Mouse (Mus musculus): ENCODE results near the gene Keg1. TPM values are rescaled to one million over a fixed set of nuclear protein-coding genes. Genes with fewer than 3 reads are reported as not detected.
"Not testable (repeated sequence)": the region's sequence is repeated elsewhere in the genome, so short reads cannot be mapped to it uniquely, and the experiment has no call there.

The Keg1 gene
- not detected in 2 replicates for polyA plus RNA-seq (2014; fragmentation: Nextera tagmentation; extraction: Ambion mirVana)

DNA sequence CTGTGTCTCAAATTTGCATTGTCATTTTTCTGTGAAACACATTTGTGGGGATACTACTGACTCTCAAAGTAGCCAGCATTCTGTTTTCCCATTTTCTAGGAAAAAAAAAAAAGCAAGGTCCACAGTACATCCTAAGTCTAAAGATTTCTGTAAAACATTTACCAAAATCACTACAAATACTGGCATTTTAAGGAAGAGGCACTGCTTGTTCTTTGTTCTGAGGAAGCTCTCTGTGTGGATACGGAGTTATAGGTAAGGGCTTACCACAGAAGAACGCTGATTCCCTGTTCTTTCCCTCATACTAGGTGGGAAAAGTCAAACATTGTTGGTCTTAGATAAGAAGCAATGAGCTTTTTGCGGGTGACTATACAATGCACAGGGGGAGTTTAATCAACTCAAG is at the start of gene Keg1:
Keg1 (plus strand) TSS at position 197 of the 400 bp plus-strand sequence.
- DNase-seq (ENCODE audit: low spot score) = no peak
- WGBS = 87% methylated on average over 3 of the region's 3 CpGs

DNA sequence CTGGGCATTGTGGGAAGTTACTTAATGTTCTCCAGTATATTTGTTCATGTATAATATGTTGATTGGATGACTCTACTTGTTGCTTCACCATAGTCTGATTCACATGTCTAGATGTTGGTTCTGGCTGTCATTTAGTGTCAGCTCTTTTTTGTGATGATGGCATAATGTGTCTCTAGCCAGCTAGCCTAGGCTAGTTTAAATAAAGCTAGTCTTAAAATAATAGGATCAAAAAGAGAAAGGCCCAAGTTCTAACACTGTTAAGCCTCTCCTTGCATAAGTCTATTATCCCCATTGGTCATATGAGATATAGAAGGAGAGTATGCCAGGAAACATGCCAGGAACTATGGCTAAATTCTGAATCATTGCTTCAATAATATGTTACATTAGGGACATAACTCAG is 46.1 kb upstream of the Keg1 start:
- no peak for ATAC-seq
- Histone ChIP-seq H3K9ac (ENCODE audit: low read length) (no peak overlapping the region), H3K9me3 (replicated peaks; ENCODE audit: control insufficient read depth, low read length) (no peaks in the 10 kb centered on the region), H3K4me1 (ENCODE audit: control insufficient read depth, insufficient read depth, low read length) (no peaks in the 10 kb centered on the region), H3K4me3 (ENCODE audit: low read depth, low read length) (no peak overlapping the region), H3K27me3 (replicated peaks; ENCODE audit: control insufficient read depth, insufficient read depth, low read length) (no peaks in the 10 kb centered on the region), H3K36me3 (ENCODE audit: control insufficient read depth, insufficient read depth, low read length) (no peaks in the 10 kb centered on the region), H3K4me2 (ENCODE audit: low read length) (no peak overlapping the region), H3K27ac (ENCODE audit: low read depth, low read length) (no peak overlapping the region)
- no peak for DNase-seq (ENCODE audit: low spot score)

More for the DNA sequence above, at the start of gene Keg1:
- Histone ChIP-seq H3K9ac (ENCODE audit: low read length) (no peak within 1 kb of the TSS), H3K4me2 (ENCODE audit: low read length) (no peak within 1 kb of the TSS), H3K27ac (ENCODE audit: low read depth, low read length) (no peak within 1 kb of the TSS), H3K27me3 (replicated peaks; ENCODE audit: control insufficient read depth, insufficient read depth, low read length) (no peaks in the 10 kb centered on the region), H3K9me3 (replicated peaks; ENCODE audit: control insufficient read depth, low read length) (no peaks in the 10 kb centered on the region), H3K4me1 (ENCODE audit: control insufficient read depth, insufficient read depth, low read length) (no peaks in the 10 kb centered on the region), H3K4me3 (ENCODE audit: low read depth, low read length) (no peak within 1 kb of the TSS), H3K36me3 (ENCODE audit: control insufficient read depth, insufficient read depth, low read length) (no peaks in the 10 kb centered on the region)
- ATAC-seq = no peak

DNA sequence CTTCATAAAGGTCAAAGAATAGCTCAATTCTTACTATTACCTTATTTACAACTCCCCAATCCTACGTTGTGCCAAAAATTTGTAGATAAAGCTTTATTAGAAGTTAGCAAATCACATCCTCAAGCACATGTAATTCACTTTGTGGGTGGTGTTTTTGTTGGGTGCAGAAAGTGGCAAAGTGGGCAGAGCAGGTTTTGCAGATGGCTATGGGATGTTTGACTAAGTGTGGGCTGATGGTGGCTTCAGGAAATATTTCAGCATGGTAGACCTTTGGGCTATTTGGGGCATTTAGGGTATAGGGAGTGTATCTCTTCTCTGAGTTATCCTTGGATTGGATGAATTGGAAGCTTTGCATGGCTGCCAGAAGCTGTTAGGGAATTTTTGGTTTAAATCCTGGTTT is 29.4 kb upstream of the Keg1 start:
- 78% methylated on average over 1 of the region's 1 CpGs for WGBS
- Histone ChIP-seq H3K9me3 (replicated peaks; ENCODE audit: control insufficient read depth, low read length) (no peaks in the 10 kb centered on the region), H3K4me2 (ENCODE audit: low read length) (no peak overlapping the region), H3K4me1 (ENCODE audit: control insufficient read depth, insufficient read depth, low read length) (no peaks in the 10 kb centered on the region), H3K27me3 (replicated peaks; ENCODE audit: control insufficient read depth, insufficient read depth, low read length) (no peaks in the 10 kb centered on the region), H3K9ac (ENCODE audit: low read length) (no peak overlapping the region), H3K36me3 (ENCODE audit: control insufficient read depth, insufficient read depth, low read length) (no peaks in the 10 kb centered on the region), H3K27ac (ENCODE audit: low read depth, low read length) (no peak overlapping the region), H3K4me3 (ENCODE audit: low read depth, low read length) (no peak overlapping the region)
- ATAC-seq = no peak
- no peak for DNase-seq (ENCODE audit: low spot score)

DNA sequence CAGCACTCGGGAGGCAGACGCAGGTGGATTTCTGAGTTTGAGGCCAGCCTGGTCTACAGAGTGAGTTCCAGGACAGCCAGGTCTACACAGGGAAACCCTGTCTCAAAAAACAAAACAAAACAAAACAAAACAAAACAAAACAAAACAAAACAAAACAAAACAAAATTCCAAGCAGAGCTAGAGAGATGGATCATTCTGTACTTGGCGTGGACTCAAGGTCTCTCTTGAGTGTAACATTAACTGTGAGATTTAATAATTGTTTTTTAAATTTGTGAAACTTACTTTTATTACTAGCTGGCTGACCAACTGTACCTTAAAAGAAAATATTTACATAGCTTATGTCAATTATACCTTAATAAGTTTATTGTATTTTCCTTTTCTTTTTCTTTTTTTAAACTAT is 27.0 kb upstream of the Keg1 start:
- not testable (repeated sequence) for DNase-seq (ENCODE audit: low spot score); H3K4me3 ChIP-seq (ENCODE audit: low read depth, low read length); H3K4me1 ChIP-seq (ENCODE audit: control insufficient read depth, insufficient read depth, low read length); H3K9ac ChIP-seq (ENCODE audit: low read length); H3K27me3 ChIP-seq (replicated peaks; ENCODE audit: control insufficient read depth, insufficient read depth, low read length); H3K4me2 ChIP-seq (ENCODE audit: low read length); ATAC-seq; H3K27ac ChIP-seq (ENCODE audit: low read depth, low read length); H3K36me3 ChIP-seq (ENCODE audit: control insufficient read depth, insufficient read depth, low read length); H3K9me3 ChIP-seq (replicated peaks; ENCODE audit: control insufficient read depth, low read length)
- WGBS = 98% methylated on average over 3 of the region's 3 CpGs

DNA sequence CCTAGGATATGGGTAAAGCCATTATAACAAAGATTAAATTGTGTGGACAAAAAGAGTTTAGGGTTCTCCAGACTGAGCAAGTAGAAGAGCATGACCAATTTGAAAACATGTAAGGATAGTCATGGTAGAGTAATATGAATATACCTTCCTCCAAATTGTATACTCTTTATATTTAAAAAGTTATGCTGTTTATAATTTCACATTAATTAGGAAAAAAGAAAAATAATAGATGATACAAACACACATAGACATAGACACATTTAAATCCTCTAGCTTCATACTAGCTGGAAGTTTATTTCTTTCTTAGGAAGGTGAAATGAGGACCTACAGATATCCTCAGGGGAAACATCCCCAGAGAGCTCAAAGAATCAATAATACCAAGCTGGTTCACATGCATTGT is 25.4 kb upstream of the Keg1 start, which contains the start of gene Olfr1442:
Olfr1442 (plus strand) TSS at position 301 of the 400 bp plus-strand sequence.
- Histone ChIP-seq H3K4me1 (ENCODE audit: control insufficient read depth, insufficient read depth, low read length) (no peaks in the 10 kb centered on the region), H3K36me3 (ENCODE audit: control insufficient read depth, insufficient read depth, low read length) (no peaks in the 10 kb centered on the region), H3K27ac (ENCODE audit: low read depth, low read length) (no peak within 1 kb of the TSS), H3K4me2 (ENCODE audit: low read length) (no peak within 1 kb of the TSS), H3K4me3 (ENCODE audit: low read depth, low read length) (no peak within 1 kb of the TSS), H3K9me3 (replicated peaks; ENCODE audit: control insufficient read depth, low read length) (no peaks in the 10 kb centered on the region), H3K27me3 (replicated peaks; ENCODE audit: control insufficient read depth, insufficient read depth, low read length) (no peaks in the 10 kb centered on the region), H3K9ac (ENCODE audit: low read length) (no peak within 1 kb of the TSS)
- DNase-seq (ENCODE audit: low spot score) (no peak), ATAC-seq (no peak)

DNA sequence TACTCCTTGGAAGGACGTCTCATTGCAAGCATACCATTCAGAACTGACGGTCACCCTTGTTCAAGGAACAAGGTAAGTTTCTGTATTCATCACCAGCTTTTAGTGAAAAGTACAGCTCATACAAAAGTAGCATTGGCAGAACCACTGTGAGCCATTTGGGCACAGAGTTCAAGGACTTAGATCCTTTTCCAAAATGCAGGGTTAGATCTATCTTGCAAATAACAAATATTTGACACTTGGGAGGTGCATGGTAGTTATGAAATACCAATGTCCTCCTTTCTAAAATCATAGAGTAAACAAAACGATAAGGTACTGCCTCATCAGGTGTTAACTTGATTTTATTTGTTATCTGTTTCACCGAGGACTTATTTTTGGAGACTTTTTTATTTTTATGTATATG is 24.5 kb upstream of the Keg1 start:
- Histone ChIP-seq H3K9me3 (replicated peaks; ENCODE audit: control insufficient read depth, low read length) (no peaks in the 10 kb centered on the region), H3K9ac (ENCODE audit: low read length) (no peak overlapping the region), H3K27me3 (replicated peaks; ENCODE audit: control insufficient read depth, insufficient read depth, low read length) (no peaks in the 10 kb centered on the region), H3K4me3 (ENCODE audit: low read depth, low read length) (no peak overlapping the region), H3K27ac (ENCODE audit: low read depth, low read length) (no peak overlapping the region), H3K36me3 (ENCODE audit: control insufficient read depth, insufficient read depth, low read length) (no peaks in the 10 kb centered on the region), H3K4me2 (ENCODE audit: low read length) (no peak overlapping the region), H3K4me1 (ENCODE audit: control insufficient read depth, insufficient read depth, low read length) (no peaks in the 10 kb centered on the region)
- no peak for ATAC-seq
- DNase-seq (ENCODE audit: low spot score) = no peak
- WGBS = 84% methylated on average over 4 of the region's 4 CpGs

DNA sequence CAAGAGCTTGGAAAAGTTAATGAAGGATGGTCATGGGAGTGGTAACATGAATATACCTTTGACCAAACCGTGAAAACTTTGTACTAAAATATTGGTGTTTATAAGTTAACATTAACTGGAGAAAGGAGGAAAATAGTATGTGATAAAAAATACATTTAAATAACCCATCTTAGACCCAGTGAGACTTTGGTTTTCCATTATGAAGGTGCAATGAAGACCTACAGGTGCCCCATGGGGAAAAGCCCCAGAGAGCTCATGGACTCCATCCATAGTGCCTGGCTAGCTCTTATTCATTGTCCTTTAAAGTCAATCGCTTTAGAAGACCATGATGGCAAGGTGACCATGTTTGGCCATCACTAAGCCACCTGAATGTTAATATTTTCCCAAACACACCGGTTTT is 17.8 kb upstream of the Keg1 start, which contains the start of gene Olfr1443:
Olfr1443 (plus strand) TSS at position 301 of the 400 bp plus-strand sequence.
- WGBS = 65% methylated on average over 3 of the region's 3 CpGs

DNA sequence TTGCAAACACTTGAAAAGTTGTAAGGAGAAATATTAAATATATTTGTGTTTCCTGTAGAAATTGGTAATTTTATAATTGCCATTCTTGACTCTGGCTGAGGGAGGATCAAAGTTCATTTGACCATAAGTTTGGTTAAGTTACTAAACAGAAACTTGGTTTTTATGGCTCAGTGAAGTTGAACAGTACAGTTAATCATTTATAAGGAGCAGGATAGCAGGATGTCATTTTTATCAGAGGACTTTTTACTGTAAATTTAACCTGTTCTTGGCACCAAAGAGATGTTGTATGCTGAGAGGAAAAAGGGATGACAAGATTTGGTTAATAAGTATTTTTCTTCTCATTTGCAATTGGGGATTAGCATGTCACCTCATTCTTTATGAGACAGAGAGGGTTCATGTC is 10.9 kb upstream of the Keg1 start:
- H3K9me3 ChIP-seq (replicated peaks; ENCODE audit: control insufficient read depth, low read length) = no peaks in the 10 kb centered on the region
- ATAC-seq = no peak
- no peak overlapping the region for H3K4me2 ChIP-seq (ENCODE audit: low read length)
- H3K9ac ChIP-seq (ENCODE audit: low read length) = no peak overlapping the region
- DNase-seq (ENCODE audit: low spot score) = no peak
- H3K36me3 ChIP-seq (ENCODE audit: control insufficient read depth, insufficient read depth, low read length) = no peaks in the 10 kb centered on the region
- no peaks in the 10 kb centered on the region for H3K4me1 ChIP-seq (ENCODE audit: control insufficient read depth, insufficient read depth, low read length)
- H3K27me3 ChIP-seq (replicated peaks; ENCODE audit: control insufficient read depth, insufficient read depth, low read length) = no peaks in the 10 kb centered on the region
- H3K4me3 ChIP-seq (ENCODE audit: low read depth, low read length) = no peak overlapping the region
- no peak overlapping the region for H3K27ac ChIP-seq (ENCODE audit: low read depth, low read length)

More for the DNA sequence above, 17.8 kb upstream of the Keg1 start, which contains the start of gene Olfr1443:
- DNase-seq (ENCODE audit: low spot score) (no peak), ATAC-seq (no peak)
- Histone ChIP-seq H3K36me3 (ENCODE audit: control insufficient read depth, insufficient read depth, low read length) (no peaks in the 10 kb centered on the region), H3K4me3 (ENCODE audit: low read depth, low read length) (no peak within 1 kb of the TSS), H3K27me3 (replicated peaks; ENCODE audit: control insufficient read depth, insufficient read depth, low read length) (no peaks in the 10 kb centered on the region), H3K4me1 (ENCODE audit: control insufficient read depth, insufficient read depth, low read length) (no peaks in the 10 kb centered on the region), H3K9ac (ENCODE audit: low read length) (no peak within 1 kb of the TSS), H3K9me3 (replicated peaks; ENCODE audit: control insufficient read depth, low read length) (no peaks in the 10 kb centered on the region), H3K27ac (ENCODE audit: low read depth, low read length) (no peak within 1 kb of the TSS), H3K4me2 (ENCODE audit: low read length) (no peak within 1 kb of the TSS)

DNA sequence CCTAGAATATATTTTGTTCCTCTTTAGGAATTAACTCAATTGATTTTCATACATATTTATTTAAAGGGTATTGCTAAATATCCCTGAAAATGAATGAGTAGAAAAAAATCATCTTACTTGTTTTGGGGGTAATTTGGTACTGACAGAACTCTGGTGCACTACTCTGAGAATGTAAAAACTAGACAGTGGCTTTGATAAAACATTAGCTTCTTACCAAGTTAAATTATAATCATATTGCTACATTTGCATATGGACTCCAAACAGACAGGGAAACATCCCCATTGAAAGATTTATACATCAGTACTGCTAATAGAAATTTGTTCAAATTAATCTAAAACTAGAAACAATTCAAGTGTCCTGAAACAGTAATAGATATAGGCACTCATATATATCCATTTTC is 10.4 kb upstream of the Keg1 start:
- H3K27ac ChIP-seq (ENCODE audit: low read depth, low read length) = no peak overlapping the region
- no peak overlapping the region for H3K4me3 ChIP-seq (ENCODE audit: low read depth, low read length)
- H3K9ac ChIP-seq (ENCODE audit: low read length) = no peak overlapping the region
- no peaks in the 10 kb centered on the region for H3K9me3 ChIP-seq (replicated peaks; ENCODE audit: control insufficient read depth, low read length)
- DNase-seq (ENCODE audit: low spot score) (no peak), ATAC-seq (no peak)
- no peaks in the 10 kb centered on the region for H3K27me3 ChIP-seq (replicated peaks; ENCODE audit: control insufficient read depth, insufficient read depth, low read length)
- no peak overlapping the region for H3K4me2 ChIP-seq (ENCODE audit: low read length)
- H3K36me3 ChIP-seq (ENCODE audit: control insufficient read depth, insufficient read depth, low read length) = no peaks in the 10 kb centered on the region
- no peaks in the 10 kb centered on the region for H3K4me1 ChIP-seq (ENCODE audit: control insufficient read depth, insufficient read depth, low read length)
